Mouse (Mus musculus) urinary bladder, postnatal 14 days (tissue): ENCODE measurements at regions not wholly inside any gene's neighbourhood (a gene's known extent, or its start where the extent isn't known, plus 50 kb on each side); places are given as distances from the start of the nearest gene placed in this dataset.

Experiments
- DNase-seq: peaks from one replicate; pipeline ENCODE4 v3.0.0; 2021; ENCODE audit warnings: low spot score

GRCm38 (mm10) chr10:121150668-121151067 is 116.9 kb downstream of the Wif1 start:
- DNase-seq, result no peak

GRCm38 (mm10) chr10:121153625-121154024 is 119.9 kb downstream of the Wif1 start:
- no peak for DNase-seq

GRCm38 (mm10) chr10:121160499-121160898 is 126.7 kb downstream of the Wif1 start:
- DNase-seq, result no peak

DNA sequence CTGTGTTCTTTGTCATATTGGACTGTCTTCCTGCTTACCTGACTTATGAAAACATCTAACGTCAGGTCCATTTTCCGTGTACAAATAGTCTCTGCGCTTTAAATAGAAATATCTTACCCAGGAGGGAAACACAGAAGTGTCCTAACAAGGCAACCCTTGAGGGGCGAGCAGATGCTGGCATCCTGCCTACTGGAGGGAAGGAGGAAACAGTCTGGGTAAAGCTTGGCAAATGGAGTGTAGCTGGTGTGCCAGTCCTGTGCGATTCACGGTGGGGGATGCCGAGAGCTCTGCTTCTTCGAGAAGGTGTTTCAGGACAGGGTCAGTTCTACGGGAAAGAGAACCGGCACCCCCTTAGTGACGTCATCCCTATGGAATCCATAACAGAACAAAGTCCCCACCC is 127.4 kb downstream of the Wif1 start:
- peak; percentile 18 for DNase-seq

DNA sequence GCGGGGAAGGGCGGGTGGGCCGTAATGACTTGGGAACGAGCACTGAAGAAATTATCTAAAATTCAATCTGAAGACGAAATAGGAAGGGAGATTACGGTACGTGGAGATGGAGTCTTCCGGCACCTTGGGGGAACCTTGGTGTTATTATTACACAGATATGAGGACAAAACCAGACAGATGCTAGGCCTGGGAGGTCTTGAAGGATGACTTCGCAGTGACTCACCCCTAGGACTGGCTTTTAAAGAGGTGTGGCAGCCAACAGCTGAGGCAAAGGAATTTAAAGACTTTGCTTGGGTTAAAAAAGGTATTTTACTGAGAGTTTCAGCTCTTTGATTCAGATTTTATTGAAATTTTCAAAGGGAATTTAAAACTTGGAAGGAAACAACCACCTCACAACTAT is 140.3 kb downstream of the Wif1 start:
- no peak for DNase-seq

DNA sequence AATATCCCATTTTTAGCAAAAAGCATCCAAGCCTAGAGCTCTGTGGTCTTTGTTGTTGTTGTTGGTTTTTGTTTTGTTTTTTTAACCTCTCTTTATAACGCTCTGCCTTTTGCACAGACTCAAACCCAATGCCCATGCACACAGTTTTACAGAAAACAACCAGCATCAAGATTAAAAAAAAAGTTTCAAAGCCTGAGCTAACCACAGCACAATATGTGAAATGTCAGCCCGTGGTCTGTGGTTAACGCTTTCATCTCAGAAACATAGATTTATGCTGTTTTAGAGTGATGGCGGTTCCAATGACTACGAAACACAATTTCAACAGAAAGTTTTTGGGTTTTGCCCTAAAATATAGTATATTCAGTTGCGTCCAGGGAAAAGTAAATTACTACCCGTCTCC is 155.4 kb downstream of the Wif1 start:
- DNase-seq, result no peak

DNA sequence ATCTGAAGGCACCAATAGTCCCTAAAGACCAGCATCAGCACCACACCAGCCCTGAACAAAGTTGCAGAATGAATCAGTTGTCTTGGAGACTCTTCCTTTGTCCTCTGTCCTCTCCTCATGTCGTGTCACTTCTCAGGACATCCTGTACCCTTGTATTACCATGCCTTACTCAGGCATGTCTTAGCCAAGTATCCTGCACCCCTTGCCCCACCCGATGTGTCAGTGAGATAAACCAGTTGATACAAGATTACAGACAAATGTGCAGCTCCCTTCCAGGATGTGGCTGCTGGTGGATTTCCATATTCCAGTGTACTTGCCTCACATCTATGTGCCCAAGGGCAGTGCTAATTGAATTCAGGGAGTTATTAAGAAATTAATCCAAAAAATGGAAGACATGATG is 151.8 kb downstream of the Tbc1d30 start:
- DNase-seq, result no peak

DNA sequence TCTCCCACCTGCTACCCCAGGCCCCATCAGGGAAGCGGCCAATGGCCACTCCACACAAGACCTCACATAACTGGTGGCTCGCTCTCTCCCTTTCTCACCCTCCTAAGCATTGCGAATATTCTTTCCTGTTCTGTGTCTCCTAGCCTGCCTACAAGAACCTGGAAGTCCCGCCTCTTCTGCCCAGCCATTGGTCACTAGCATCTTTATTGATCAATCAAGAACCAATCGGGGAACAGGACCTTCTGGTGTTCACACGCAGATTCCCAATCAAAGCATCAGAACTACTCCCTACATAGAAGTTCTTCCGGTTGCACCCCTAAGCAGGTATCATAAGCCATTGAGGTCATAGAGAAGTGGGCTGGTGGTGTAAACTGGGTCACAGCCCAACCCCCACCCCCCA is 148.5 kb downstream of the Tbc1d30 start:
- DNase-seq, result no peak

DNA sequence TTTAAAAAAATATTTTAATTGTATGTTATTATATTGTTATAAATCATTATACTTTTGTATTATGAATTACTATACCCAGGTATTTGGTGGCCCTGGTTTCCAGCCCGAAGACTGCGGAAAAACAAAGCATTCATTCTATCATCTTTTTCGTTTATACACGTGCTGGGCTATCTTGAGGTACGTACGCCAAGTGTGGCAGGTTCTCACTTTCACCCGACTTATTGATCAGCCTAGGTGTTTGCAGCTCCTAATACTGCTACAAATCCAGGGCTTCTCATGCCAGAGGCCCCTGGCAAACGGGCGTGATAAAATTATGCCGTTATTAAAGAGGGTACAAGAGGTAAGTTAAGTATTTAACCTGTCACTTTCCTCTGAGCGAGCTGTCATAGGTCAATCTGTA is 145.5 kb downstream of the Tbc1d30 start:
- no peak for DNase-seq

GRCm38 (mm10) chr10:121206002-121206742 is 144.9 kb downstream of the Tbc1d30 start:
- peak; percentile 26 for DNase-seq

- no peak for DNase-seq
Observed at GRCm38 (mm10) chr10:121206743-121207039, 144.4 kb downstream of the Tbc1d30 start.
